Mouse (Mus musculus) mammary gland, adult 2 months (tissue): ENCODE results near the gene Cyp4f15. TPM values are rescaled to one million over a fixed set of nuclear protein-coding genes. Genes with fewer than 3 reads are reported as not detected.

ENCODE experiments used
- polyA plus RNA-seq: library from polyadenylated mRNA; depleted of rRNA; stranded (reverse); fragments of >200 nt; gene quantifications from 2 replicates; pipeline ENCODE4 v1.2.3, GENCODE M21; 2012; ENCODE audit warnings: low replicate concordance; rRNA removed

The Cyp4f15 gene
- 1.8 and 2.5 TPM in 2 replicates for polyA plus RNA-seq

GRCm38 (mm10) chr17:32685048-32685750, at the start of gene Cyp4f15:
Cyp4f15 (plus strand) TSS chr17:32685627.

GRCm38 (mm10) chr17:32658712-32659111, 26.7 kb upstream of the Cyp4f15 start, which contains the start of gene Cyp4f40:
Cyp4f40 (plus strand) TSS chr17:32658900.

Other genes with a start within 250 kb of the Cyp4f15 start
- 1.1 and 2.9 TPM in 2 replicates for gene Cyp4f39, start 232.9 kb upstream of the Cyp4f15 start, polyA plus RNA-seq
- gene Cyp4f17, start 179.6 kb upstream of the Cyp4f15 start, polyA plus RNA-seq = 14.4 and 16.4 TPM in 2 replicates
- 19.4 and 19.5 TPM in 2 replicates for gene Cyp4f16, start 149.1 kb upstream of the Cyp4f15 start, polyA plus RNA-seq
- 0.30 TPM in 1 of 2 replicates, not detected in the other for gene Cyp4f37, start 64.3 kb upstream of the Cyp4f15 start, polyA plus RNA-seq
- gene Cyp4f40, start 26.7 kb upstream of the Cyp4f15 start, polyA plus RNA-seq = not detected in 2 replicates
- 8.4 and 20.7 TPM in 2 replicates for gene Zfp871, start 102.7 kb downstream of the Cyp4f15 start, polyA plus RNA-seq
- 0.11 and 0.19 TPM in 2 replicates for gene Zfp811, start 124.3 kb downstream of the Cyp4f15 start, polyA plus RNA-seq
- gene Zfp799, start 144.6 kb downstream of the Cyp4f15 start, polyA plus RNA-seq = 2.9 and 4.8 TPM in 2 replicates
- gene Zfp870, start 206.0 kb downstream of the Cyp4f15 start, polyA plus RNA-seq = 0.50 and 1.4 TPM in 2 replicates
- 0.37 and 1.3 TPM in 2 replicates for gene Cyp4f14, start 231.7 kb downstream of the Cyp4f15 start, polyA plus RNA-seq